Mouse (Mus musculus) bone marrow, adult 2 months (tissue): ENCODE results near the gene Cdc42ep5. TPM values are rescaled to one million over a fixed set of nuclear protein-coding genes. Genes with fewer than 3 reads are reported as not detected.
A peak's percentile ranks its signal among the peaks of the same experiment; 100 is the strongest.

ENCODE experiments used
- H3K27ac ChIP-seq: fragments of 200-500 bp; 2 replicates; pipeline ENCODE4 v1.5.1; 2012; ENCODE audit warnings: low read depth, mild to moderate bottlenecking, control low read depth, inconsistent platforms, low read length; ENCODE audit not compliant: control insufficient read depth, poor library complexity, insufficient read depth
- H3K4me1 ChIP-seq: fragments of 200-500 bp; 2 replicates; pipeline ENCODE4 v1.6.1; 2011; ENCODE audit warnings: low read length; ENCODE audit not compliant: control insufficient read depth, insufficient read depth
- H3K4me3 ChIP-seq: fragments of 200-500 bp; replicated peaks from 2 replicates; pipeline ENCODE3; 2011; ENCODE audit warnings: mild to moderate bottlenecking, low read depth, low read length, control low read depth; ENCODE audit not compliant: control insufficient read depth
- CTCF ChIP-seq: fragments of 200-500 bp; IDR thresholded peaks from 2 replicates; pipeline ENCODE4 v1.5.1; 2011; ENCODE audit warnings: low read length, control low read depth; ENCODE audit not compliant: control insufficient read depth, insufficient read depth
- POLR2A ChIP-seq: fragments of 200-500 bp; IDR thresholded peaks from 2 replicates; pipeline ENCODE4 v1.6.1; 2011; ENCODE audit warnings: low read depth, mild to moderate bottlenecking, control low read depth, low read length, borderline replicate concordance; ENCODE audit not compliant: control insufficient read depth
- WGBS: fragments of 180-500 bp; shearing (Covaris S2); methylation state at CpG from one replicate; pipeline ENCODE4 v1.1.7; 2018; 5-methylcytosine and 5-hydroxymethylcytosine counted together
- polyA plus RNA-seq: library from polyadenylated mRNA; stranded (reverse); fragments of >200 nt; gene quantifications from 2 replicates; pipeline ENCODE4 v1.2.4, GENCODE M21; 2011; ENCODE audit warnings: low replicate concordance; ENCODE audit not compliant: missing spikeins, insufficient read depth, insufficient read length

Cdc42ep5 gene
- polyA plus RNA-seq, 1 experiment, result 4.0 TPM

- no peak overlapping the region for H3K27ac ChIP-seq
- TF ChIP-seq POLR2A, result no peak
- no peak for TF ChIP-seq CTCF
- 91% methylated on average over 3 of the region's 3 CpGs for WGBS
- H3K4me3 ChIP-seq, result no peak overlapping the region
- no peaks in the 10 kb centered on the region for H3K4me1 ChIP-seq
Measured at GRCm38 (mm10) chr7:4132581-4132980, 32.1 kb downstream of the Cdc42ep5 start.

- no peak overlapping the region for H3K27ac ChIP-seq
- H3K4me1 ChIP-seq, result no peaks in the 10 kb centered on the region
- no peak overlapping the region for H3K4me3 ChIP-seq
- TF ChIP-seq CTCF (no peak), POLR2A (no peak)
- WGBS, result 82% methylated on average over 8 of the region's 8 CpGs
Measured at GRCm38 (mm10) chr7:4131964-4132363, 32.7 kb downstream of the Cdc42ep5 start.

- Histone ChIP-seq H3K4me3 (no peak overlapping the region), H3K27ac (no peak overlapping the region), H3K4me1 (no peaks in the 10 kb centered on the region)
- TF ChIP-seq CTCF, result peak; percentile 98
- no peak for TF ChIP-seq POLR2A
- 34% methylated on average over 13 of the region's 13 CpGs for WGBS
Measured at GRCm38 (mm10) chr7:4130686-4131452, 33.8 kb downstream of the Cdc42ep5 start.

DNA sequence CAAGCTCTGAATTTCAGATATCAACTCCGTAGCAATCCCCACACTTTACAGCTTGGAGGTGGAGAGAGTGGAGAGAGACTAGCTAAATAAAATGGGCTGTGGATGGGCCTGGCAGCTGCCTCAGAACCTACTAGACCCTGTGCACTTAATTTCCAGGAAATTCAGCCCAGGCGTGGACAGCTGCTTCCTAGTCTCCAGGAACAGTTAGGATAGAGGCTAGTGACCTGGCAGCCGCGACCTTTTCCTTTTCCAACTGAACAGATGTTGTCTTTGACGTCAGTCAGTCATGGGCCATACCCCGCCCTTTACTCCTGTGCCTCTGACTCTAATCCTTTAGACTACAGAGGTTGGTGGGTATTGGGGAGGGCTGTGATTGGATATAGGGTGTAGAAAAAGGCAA is 35.8 kb downstream of the Cdc42ep5 start:
- no peak overlapping the region for H3K4me3 ChIP-seq
- TF ChIP-seq POLR2A (no peak), CTCF (no peak)
- 63% methylated on average over 6 of the region's 6 CpGs for WGBS
- H3K4me1 ChIP-seq, result no peaks in the 10 kb centered on the region
- H3K27ac ChIP-seq, result no peak overlapping the region

- no peak overlapping the region for H3K27ac ChIP-seq
- 70% methylated on average over 4 of the region's 4 CpGs for WGBS
- TF ChIP-seq CTCF (no peak), POLR2A (no peak)
- H3K4me1 ChIP-seq, result no peaks in the 10 kb centered on the region
- no peak overlapping the region for H3K4me3 ChIP-seq
Measured at GRCm38 (mm10) chr7:4127894-4128293, 36.8 kb downstream of the Cdc42ep5 start.

DNA sequence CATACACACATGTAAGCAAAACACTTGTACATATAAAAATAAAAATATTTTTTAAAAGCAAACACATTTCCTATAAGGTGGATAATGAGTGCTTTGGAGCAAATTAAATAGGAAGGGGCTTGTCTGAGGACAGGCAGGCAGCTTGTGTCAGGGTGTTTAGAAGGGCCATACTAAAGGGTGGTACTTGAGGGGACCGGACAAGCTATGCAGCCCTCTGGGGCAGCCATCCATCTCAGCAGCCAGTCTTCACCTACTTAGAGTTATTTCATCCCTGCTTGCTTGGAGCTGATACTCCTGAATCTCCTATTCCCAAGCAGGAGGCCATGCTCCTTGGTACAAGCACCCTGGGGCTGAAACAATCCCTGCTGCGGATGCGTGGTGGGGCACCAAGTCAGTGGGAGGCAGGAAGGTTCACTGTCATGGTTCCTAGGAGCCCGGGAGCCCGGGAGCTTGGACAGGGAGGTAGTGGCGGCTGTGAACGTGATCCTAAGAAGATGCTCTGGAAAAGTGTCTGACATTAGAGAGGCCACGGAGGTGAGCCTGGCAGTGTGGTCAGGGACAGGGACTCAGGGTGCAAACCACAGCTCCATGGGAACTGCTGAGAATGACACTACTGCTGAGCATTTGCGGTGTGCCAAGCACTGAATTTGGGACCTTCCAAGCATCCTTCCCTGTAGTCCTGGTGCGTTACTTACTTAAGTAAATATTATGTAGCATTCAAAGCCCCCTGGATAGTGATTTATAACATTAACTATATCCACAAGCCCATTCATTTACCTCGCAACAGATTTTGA is 37.5 kb downstream of the Cdc42ep5 start:
- 90% methylated on average over 11 of the region's 11 CpGs for WGBS
- Histone ChIP-seq H3K27ac (no peak overlapping the region), H3K4me3 (no peak overlapping the region), H3K4me1 (no peaks in the 10 kb centered on the region)
- TF ChIP-seq CTCF (no peak), POLR2A (no peak)

- WGBS, result 32% methylated on average over 9 of the region's 9 CpGs
Measured at GRCm38 (mm10) chr7:4125306-4125705, 39.4 kb downstream of the Cdc42ep5 start.

DNA sequence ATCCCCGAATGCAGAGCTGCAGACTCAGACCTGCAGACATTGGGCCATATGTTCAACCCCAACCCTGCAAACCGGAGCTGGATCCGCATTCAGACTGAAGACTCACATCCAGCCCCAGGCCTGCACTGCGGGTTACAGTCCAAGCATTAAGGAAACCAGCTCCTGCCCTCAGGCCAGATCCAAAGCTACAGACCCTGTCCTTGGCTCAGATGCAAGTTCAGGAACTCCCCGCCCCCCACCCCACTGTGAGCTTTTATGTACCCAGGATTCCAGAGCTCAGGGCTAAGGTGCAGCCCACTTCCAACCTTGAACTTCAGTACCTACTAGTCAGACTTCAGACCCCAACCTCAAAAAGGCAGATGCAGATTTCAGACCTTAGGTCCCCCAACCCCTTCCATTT is 39.8 kb downstream of the Cdc42ep5 start:
- H3K4me3 ChIP-seq, result no peak overlapping the region
- no peaks in the 10 kb centered on the region for H3K4me1 ChIP-seq
- H3K27ac ChIP-seq, result no peak overlapping the region
- TF ChIP-seq POLR2A (no peak), CTCF (no peak)
- 58% methylated on average over 5 of the region's 5 CpGs for WGBS

More at GRCm38 (mm10) chr7:4125306-4125705, 39.4 kb downstream of the Cdc42ep5 start:
- no peak overlapping the region for H3K4me3 ChIP-seq
- no peaks in the 10 kb centered on the region for H3K4me1 ChIP-seq
- H3K27ac ChIP-seq, result no peak overlapping the region
- TF ChIP-seq CTCF, result no peak
- TF ChIP-seq POLR2A, result no peak

GRCm38 (mm10) chr7:4124315-4124759 is 40.3 kb downstream of the Cdc42ep5 start:
- Histone ChIP-seq H3K4me3 (no peak overlapping the region), H3K4me1 (no peaks in the 10 kb centered on the region), H3K27ac (no peak overlapping the region)
- TF ChIP-seq CTCF, result no peak
- no peak for TF ChIP-seq POLR2A
- 1% methylated on average over 10 of the region's 10 CpGs for WGBS
